Mouse (Mus musculus) heart, postnatal 0 days (tissue): ENCODE measurements around the gene Coa5. TPM values are rescaled to one million over a fixed set of nuclear protein-coding genes. Genes with fewer than 3 reads are reported as not detected.

Experiments used
- ATAC-seq: fragments of 200-750 bp; cut with Nextera tagmentation; 2 replicates; pipeline ENCODE4 v1.8.0; 2017; ENCODE audit warnings: low read depth, moderate number of reproducible peaks, moderate library complexity; ENCODE audit not compliant: insufficient read depth
- DNase-seq: peaks from one replicate; pipeline ENCODE4 v3.0.0-alpha.2; 2016; ENCODE audit warnings: low spot score
- H3K27ac ChIP-seq: fragments of 300-500 bp; sonication (generic); 2 replicates; pipeline ENCODE4 v1.5.1; 2014; ENCODE audit warnings: low read depth, mild to moderate bottlenecking
- H3K27me3 ChIP-seq: fragments of 300-500 bp; sonication (generic); 2 replicates; pipeline ENCODE4 v1.6.1; 2014; ENCODE audit warnings: low read length, mixed read lengths; ENCODE audit not compliant: control insufficient read depth, insufficient read depth
- H3K36me3 ChIP-seq: fragments of 300-500 bp; sonication (generic); replicated peaks from 2 replicates; pipeline ENCODE4 v1.6.1; 2014; ENCODE audit warnings: low read length, mixed read lengths; ENCODE audit not compliant: control insufficient read depth, insufficient read depth
- H3K4me1 ChIP-seq: fragments of 300-500 bp; sonication (generic); 2 replicates; pipeline ENCODE4 v1.6.1; 2014; ENCODE audit warnings: antibody characterized with exemption; ENCODE audit not compliant: control insufficient read depth, insufficient read depth
- H3K4me2 ChIP-seq: fragments of 300-500 bp; sonication (generic); 2 replicates; pipeline ENCODE4 v1.6.1; 2014; ENCODE audit warnings: low read depth, mild to moderate bottlenecking, low read length, moderate library complexity
- H3K4me3 ChIP-seq: fragments of 300-500 bp; sonication (generic); 2 replicates; pipeline ENCODE4 v1.5.1; 2014; ENCODE audit warnings: low read depth, low read length
- H3K9ac ChIP-seq: fragments of 300-500 bp; sonication (generic); replicated peaks from 2 replicates; pipeline ENCODE4 v1.6.1; 2014; ENCODE audit warnings: low read depth, low read length, mixed read lengths
- H3K9me3 ChIP-seq: fragments of 300-500 bp; sonication (generic); replicated peaks from 2 replicates; pipeline ENCODE4 v1.6.1; 2016; ENCODE audit warnings: low read length; ENCODE audit not compliant: control insufficient read depth
- CTCF ChIP-seq: IDR thresholded peaks from 2 replicates; pipeline ENCODE4 v1.5.1; 2016; ENCODE audit warnings: antibody characterized with exemption, control low read depth, low read depth
- EP300 ChIP-seq: IDR thresholded peaks from 2 replicates; pipeline ENCODE4 v1.6.1; 2016; ENCODE audit warnings: antibody characterized with exemption, low read depth
- WGBS: fragments of 180-500 bp; shearing (Covaris S2); extraction: QIAGEN DNeasy Blood & Tissue Kit; methylation state at CpG from one replicate; pipeline ENCODE4 v1.1.7; 2014; 5-methylcytosine and 5-hydroxymethylcytosine counted together
- polyA plus RNA-seq: library from polyadenylated mRNA; unstranded; fragments of >200 nt; fragmentation: Nextera tagmentation; extraction: Ambion mirVana; gene quantifications from 2 replicates; pipeline ENCODE4 v1.2.1, GENCODE M21; 2015
- total RNA-seq: library from RNA; depleted of rRNA; stranded (reverse); fragments of >200 nt; gene quantifications from 2 replicates; pipeline ENCODE4 v1.2.3, GENCODE M21; 2014; ENCODE audit warnings: low replicate concordance

Coa5 gene
- total and polyA plus RNA-seq, 2 experiments from 2014 or later, result 60.1 to 65.0 TPM

DNA sequence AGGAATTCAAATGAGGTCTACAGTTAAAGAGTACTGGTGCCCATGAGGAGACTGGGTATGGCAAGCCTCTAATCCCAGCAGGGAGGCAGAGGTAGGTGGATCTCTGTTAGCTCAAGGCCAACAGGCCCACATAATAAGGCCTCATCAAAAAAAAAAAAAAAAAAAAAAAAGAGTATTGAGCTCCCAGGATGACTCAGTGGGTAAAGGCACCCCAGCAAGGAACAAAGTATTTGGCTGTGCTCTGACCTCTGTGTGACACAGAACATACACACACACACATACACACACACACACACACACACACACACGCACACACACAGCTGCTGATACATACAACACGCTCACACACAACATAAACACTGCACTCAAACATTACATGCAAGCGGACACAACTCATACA, 45.4 kb upstream of the Coa5 start:
- TF ChIP-seq EP300 (no peak), CTCF (no peak)
- Histone ChIP-seq H3K27me3 (no peaks in the 10 kb centered on the region), H3K4me2 (no peak overlapping the region), H3K36me3 (no peaks in the 10 kb centered on the region), H3K9ac (no peak overlapping the region), H3K4me3 (no peak overlapping the region), H3K27ac (no peak overlapping the region), H3K9me3 (no peaks in the 10 kb centered on the region), H3K4me1 (peaks cover 8% of the 10 kb centered on the region; the same call in 1 of the 2 replicates)
- DNase-seq, result no peak
- 96% methylated on average over 3 of the region's 3 CpGs for WGBS
- ATAC-seq, result no peak

DNA sequence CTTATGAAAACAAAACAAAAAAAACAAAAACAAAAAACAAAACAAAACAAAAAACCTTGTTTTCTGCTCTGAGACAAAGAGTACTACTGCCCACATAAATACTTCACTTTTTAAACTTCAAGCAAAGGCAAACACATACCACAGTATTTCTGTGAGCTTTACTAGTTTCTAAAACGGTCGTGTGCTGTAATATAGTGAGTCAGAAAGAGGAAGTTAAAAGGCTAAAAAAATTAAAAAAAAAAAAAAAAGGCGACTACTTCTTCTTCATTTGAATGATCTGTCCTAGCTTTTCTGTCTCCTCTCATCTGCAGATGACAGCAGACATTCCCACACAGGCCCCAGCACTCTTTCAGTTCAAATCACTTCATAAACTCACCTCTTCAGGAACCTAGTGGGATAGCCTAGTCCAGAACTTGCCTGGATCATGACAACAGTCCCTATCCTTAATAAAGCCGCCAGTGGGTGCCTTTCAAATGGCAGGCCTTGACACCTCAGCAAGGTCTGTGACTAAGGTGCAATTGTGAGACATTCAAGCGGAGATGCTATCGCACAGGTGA, 44.8 kb upstream of the Coa5 start:
- H3K4me2 ChIP-seq, result no peak overlapping the region
- no peak overlapping the region for H3K27ac ChIP-seq
- TF ChIP-seq EP300 (no peak), CTCF (no peak)
- peaks cover 8% of the 10 kb centered on the region; the same call in 1 of the 2 replicates for H3K4me1 ChIP-seq
- no peak overlapping the region for H3K4me3 ChIP-seq
- WGBS, result 83% methylated on average over 6 of the region's 6 CpGs
- DNase-seq (no peak), ATAC-seq (no peak)
- H3K9ac ChIP-seq, result peak overlapping the region; percentile 42; the same call in 1 of the 2 replicates
- no peaks in the 10 kb centered on the region for H3K36me3 ChIP-seq
- no peaks in the 10 kb centered on the region for H3K9me3 ChIP-seq
- no peaks in the 10 kb centered on the region for H3K27me3 ChIP-seq

DNA sequence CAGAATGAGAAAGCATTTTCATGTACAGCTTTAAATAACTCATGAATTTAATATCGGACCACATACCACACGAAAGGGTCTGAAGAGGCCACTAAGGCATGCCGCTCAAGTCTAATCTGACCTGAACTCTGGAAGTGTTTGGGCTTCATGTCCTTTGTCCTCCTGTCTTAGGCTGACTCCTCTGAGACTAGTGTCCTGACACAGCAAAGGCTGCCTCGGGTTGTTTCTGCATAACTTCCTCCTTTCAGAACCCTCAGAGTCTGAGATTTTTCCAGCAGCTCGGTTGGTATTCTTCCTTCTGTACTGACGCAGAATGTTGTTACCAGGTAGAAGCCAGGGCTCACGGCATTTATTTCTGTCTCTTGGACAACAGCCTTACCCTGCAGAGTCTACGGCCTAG, 44.1 kb upstream of the Coa5 start:
- no peaks in the 10 kb centered on the region for H3K27me3 ChIP-seq
- no peak overlapping the region for H3K4me2 ChIP-seq
- peak overlapping the region; percentile 27; the same call in 1 of the 2 replicates for H3K27ac ChIP-seq
- H3K4me1 ChIP-seq, result peaks cover 8% of the 10 kb centered on the region; the same call in 1 of the 2 replicates
- no peak overlapping the region for H3K4me3 ChIP-seq
- H3K9me3 ChIP-seq, result no peaks in the 10 kb centered on the region
- H3K36me3 ChIP-seq, result no peaks in the 10 kb centered on the region
- ATAC-seq (no peak), DNase-seq (peak; percentile 11)
- TF ChIP-seq CTCF, result no peak
- TF ChIP-seq EP300, result no peak
- 32% methylated on average over 8 of the region's 8 CpGs for WGBS
- H3K9ac ChIP-seq, result peak overlapping the region; percentile 42

DNA sequence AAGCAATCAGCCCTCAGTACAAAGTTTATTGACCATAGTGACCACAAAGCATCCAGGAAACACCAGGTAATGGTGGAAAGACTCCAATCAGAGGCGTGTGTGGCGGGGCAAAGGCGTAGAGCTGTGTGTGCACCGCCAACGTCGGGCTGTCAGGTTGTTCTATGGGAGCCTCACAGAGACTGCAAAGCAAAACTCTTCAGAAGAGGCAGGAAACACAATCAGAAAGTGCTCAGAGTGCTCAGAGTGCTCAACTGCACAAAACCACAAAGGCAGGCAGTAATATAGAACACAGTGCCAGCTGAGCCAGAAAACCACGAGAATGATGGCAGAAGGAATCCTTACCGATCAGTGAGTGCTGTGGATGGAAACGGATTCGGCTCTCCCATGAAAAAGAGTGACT, 43.3 kb upstream of the Coa5 start:
- Histone ChIP-seq H3K9ac (no peak overlapping the region), H3K27ac (peak overlapping the region; percentile 11; the same call in 1 of the 2 replicates), H3K4me3 (no peak overlapping the region), H3K36me3 (no peaks in the 10 kb centered on the region), H3K27me3 (no peaks in the 10 kb centered on the region), H3K9me3 (no peaks in the 10 kb centered on the region), H3K4me1 (peaks cover under 1% of the 10 kb centered on the region; the same call in 1 of the 2 replicates), H3K4me2 (no peak overlapping the region; the same call in 1 of the 2 replicates)
- TF ChIP-seq EP300, result no peak
- no peak for TF ChIP-seq CTCF
- DNase-seq (no peak), ATAC-seq (no peak)
- WGBS, result 78% methylated on average over 10 of the region's 10 CpGs

DNA sequence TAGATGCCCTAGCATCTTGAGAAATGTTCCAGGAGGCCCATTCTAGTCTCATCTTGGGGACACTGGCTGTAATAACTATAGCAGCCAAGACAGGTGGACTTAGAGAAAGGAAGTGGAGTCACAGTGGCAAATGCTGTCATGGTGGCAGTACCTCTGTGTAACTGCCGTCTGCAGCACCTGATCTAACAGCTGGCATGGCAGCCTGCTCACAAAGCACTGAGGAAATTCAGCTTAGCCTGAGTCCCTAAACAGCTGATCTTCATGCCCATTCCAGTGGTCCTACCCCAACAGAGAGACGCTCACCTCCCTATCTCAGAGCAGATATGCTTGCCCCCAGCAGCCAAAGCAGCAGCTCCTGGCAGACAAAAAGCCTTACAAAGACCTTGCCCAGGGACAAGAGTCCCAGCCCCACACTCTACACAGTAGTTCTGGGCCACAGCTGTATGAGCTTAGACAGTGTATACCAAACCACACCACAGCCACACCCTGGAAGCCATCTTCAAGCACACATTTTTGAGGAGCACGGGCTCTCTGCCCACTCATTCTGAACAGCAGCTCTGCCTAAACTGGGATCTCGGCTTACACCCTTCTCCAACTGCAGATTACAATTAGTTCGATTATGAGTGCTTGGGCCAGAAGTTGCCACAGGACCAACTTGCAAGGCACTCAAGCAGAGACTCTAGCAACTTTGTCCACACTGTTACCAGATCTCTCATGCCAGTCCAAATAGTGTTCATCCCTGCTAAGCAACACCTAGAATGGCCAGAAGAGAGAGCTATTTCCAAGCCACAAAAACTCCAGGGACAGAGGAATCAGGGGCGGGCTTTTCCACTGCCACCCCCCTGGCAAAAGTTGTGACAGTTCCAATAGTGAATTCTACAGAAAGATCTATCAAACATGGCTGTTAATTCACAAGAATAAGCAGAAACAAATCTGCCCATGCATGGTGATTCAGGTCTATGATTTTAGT, 41.6 kb upstream of the Coa5 start:
- Histone ChIP-seq H3K27me3 (no peaks in the 10 kb centered on the region), H3K9me3 (no peaks in the 10 kb centered on the region), H3K4me3 (no peak overlapping the region), H3K9ac (no peak overlapping the region), H3K36me3 (no peaks in the 10 kb centered on the region), H3K4me2 (no peak overlapping the region), H3K4me1 (no peaks in the 10 kb centered on the region), H3K27ac (peak overlapping the region; percentile 20; the same call in 1 of the 2 replicates)
- ATAC-seq (no peak), DNase-seq (no peak)
- 69% methylated on average over 6 of the region's 6 CpGs for WGBS
- TF ChIP-seq CTCF (peak; percentile 49), EP300 (no peak)
